Mouse (Mus musculus): ENCODE results near the gene Mast2. TPM values are rescaled to one million over a fixed set of nuclear protein-coding genes. Genes with fewer than 3 reads are reported as not detected.

Gene Mast2
- total RNA-seq (2015) (22.1 and 28.7 TPM in 2 replicates), total RNA-seq (2017) (10.5 and 11.7 TPM in 2 replicates)

DNA sequence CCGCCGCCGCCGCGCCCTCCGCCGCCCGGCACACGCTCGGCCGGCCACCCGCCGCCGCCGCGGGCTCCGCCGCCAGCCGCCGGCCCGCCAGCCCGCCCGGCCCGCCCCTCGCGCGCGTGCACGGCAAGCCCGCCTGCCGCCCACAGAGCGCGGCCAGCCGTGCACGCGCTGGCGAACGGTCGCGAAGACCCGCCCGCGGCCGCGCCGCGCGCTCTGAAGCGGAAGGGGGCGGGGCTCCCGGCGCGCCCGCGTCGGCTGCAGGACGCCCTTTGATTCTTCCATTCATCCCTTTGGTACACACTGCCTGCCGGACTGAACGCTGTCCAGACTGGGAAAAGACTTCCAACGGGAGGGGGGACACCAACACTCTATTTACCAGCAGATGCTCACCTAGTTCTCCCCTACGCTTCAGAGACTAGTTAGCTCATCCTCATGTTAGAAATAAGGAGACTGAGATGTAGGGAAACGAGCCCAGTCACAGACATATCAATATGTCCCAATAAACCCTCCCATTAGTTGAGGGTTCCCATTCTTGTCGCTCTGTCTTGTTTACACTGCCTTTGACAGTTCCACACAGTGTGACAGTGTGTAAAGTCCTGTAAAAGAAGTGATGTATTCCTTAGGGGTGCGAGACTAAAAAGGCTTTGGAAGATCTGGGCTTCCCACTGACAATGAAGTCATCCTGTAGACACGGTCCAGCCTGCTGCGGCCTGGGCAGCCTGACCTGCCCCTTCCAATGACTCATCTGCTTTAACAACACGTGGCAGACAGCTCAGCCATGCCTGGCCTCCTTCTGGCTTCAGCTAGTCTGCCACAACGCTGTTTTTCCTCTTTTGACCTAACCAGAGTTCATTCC, at the start of gene Mast2:
Gene Mast2, minus strand, starts transcription at position 58 of the 856 bp plus-strand sequence.
- ATAC-seq (ENCODE audit: poor library complexity, severe bottlenecking): peak; percentile 94

- peak; percentile 97 for ATAC-seq (ENCODE audit: poor library complexity, severe bottlenecking)
These were observed 43.6 kb upstream of the Mast2 start, which contains the start of gene Ipp for GRCm38 (mm10) chr4:116507425-116508218. Gene Ipp, plus strand, starts transcription at chr4:116507549.

GRCm38 (mm10) chr4:116506886-116507424, 43.0 kb upstream of the Mast2 start:
- no peak for ATAC-seq (ENCODE audit: poor library complexity, severe bottlenecking)

GRCm38 (mm10) chr4:116499978-116500377, 36.0 kb upstream of the Mast2 start:
- no peak for ATAC-seq (ENCODE audit: poor library complexity, severe bottlenecking)

- ATAC-seq (ENCODE audit: poor library complexity, severe bottlenecking): no peak
These were observed 29.7 kb upstream of the Mast2 start for GRCm38 (mm10) chr4:116493646-116494045.

DNA sequence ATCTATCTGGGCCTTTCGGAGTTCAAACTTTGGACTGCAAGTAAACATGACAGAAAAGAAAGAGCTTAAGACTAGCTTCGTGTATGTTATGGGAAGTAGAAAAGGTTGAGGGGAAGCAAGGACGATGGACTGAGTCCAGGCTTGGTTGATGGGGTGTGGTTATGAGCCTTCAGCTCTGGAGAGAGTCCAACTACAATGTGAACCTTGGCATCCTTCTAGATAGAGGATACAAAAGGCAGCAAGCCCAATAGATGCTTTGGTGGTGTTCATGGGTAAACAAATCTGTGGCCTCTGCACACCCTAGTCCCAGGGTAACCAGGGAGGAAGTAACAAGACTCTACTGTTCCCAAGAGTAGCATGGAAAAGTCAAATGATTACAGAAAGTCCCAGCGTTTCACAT, 28.5 kb upstream of the Mast2 start:
- ATAC-seq (ENCODE audit: poor library complexity, severe bottlenecking): no peak

GRCm38 (mm10) chr4:116491886-116492285, 27.9 kb upstream of the Mast2 start:
- no peak for ATAC-seq (ENCODE audit: poor library complexity, severe bottlenecking)

GRCm38 (mm10) chr4:116491119-116491536, 27.1 kb upstream of the Mast2 start:
- ATAC-seq (ENCODE audit: poor library complexity, severe bottlenecking): no peak

- no peak for ATAC-seq (ENCODE audit: poor library complexity, severe bottlenecking)
These were observed 19.5 kb upstream of the Mast2 start for GRCm38 (mm10) chr4:116483476-116483875.

GRCm38 (mm10) chr4:116481322-116481721, 17.3 kb upstream of the Mast2 start:
- no peak for ATAC-seq (ENCODE audit: poor library complexity, severe bottlenecking)

- ATAC-seq (ENCODE audit: poor library complexity, severe bottlenecking): peak; percentile 24
These were observed 505 bp downstream of the Mast2 start for GRCm38 (mm10) chr4:116463231-116464125.

GRCm38 (mm10) chr4:116461943-116462342, 2.0 kb downstream of the Mast2 start:
- no peak for ATAC-seq (ENCODE audit: poor library complexity, severe bottlenecking)

GRCm38 (mm10) chr4:116451553-116451952, 12.4 kb downstream of the Mast2 start:
- ATAC-seq (ENCODE audit: poor library complexity, severe bottlenecking): no peak

DNA sequence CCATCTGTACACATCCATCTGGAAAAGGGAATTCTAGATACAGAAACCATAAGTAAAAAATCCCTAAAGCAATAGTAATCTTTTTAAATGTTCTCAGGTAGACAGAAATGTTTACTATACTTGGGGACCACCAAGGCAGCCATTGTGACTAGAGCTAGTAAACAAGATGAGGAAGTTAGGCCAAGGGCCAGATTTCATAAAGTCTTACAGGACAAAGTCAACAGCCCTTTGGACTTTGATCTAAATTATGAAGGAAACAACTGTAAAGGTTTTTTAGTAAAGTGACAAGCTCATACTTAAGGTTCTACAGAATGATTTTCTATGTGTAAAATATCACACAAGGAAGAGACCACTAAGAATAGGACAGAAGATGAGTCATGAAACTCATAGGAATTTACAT, 14.0 kb downstream of the Mast2 start:
- no peak for ATAC-seq (ENCODE audit: poor library complexity, severe bottlenecking)

GRCm38 (mm10) chr4:116448673-116449072, 15.3 kb downstream of the Mast2 start:
- ATAC-seq (ENCODE audit: poor library complexity, severe bottlenecking): peak; percentile 64; the same call in 1 of the 2 replicates

GRCm38 (mm10) chr4:116439383-116439782, 24.6 kb downstream of the Mast2 start:
- ATAC-seq (ENCODE audit: poor library complexity, severe bottlenecking): no peak

DNA sequence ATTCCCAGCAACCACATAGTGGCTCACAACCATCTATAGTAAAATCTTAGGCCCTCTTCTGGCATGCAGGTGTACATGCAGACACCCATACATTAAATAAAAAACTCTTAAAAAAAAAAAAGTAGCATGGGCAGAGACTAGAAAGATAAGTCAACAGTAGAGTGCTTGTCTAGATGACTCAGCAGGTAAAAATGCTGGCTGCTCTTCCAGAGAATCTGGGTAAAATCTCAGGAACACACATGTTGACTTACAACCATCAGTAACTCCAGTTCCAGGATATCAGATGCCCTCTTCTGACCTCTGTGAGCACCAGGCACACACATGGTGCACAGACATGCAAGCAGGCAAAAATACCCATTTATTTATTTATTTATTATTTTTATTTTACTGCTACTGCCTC, 25.4 kb downstream of the Mast2 start:
- ATAC-seq (ENCODE audit: poor library complexity, severe bottlenecking): no peak

DNA sequence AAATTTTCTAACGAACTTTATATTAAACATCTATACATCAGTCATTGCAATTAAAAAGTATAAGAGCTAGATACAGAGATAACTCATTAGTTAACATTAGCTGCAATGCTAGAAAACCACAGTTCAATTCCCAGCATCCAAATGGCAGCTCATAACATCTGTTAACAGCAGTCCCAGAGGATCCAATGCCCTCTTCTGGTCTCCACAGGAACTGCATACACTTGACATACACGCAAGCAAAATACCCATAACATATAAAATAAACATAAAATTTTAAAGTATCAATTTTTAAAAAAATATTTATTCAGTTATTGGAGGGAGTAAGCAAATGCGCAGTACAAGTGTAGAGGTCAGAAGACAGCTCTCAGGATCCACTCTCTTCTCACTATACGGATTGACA, 28.4 kb downstream of the Mast2 start:
- no peak for ATAC-seq (ENCODE audit: poor library complexity, severe bottlenecking)

DNA sequence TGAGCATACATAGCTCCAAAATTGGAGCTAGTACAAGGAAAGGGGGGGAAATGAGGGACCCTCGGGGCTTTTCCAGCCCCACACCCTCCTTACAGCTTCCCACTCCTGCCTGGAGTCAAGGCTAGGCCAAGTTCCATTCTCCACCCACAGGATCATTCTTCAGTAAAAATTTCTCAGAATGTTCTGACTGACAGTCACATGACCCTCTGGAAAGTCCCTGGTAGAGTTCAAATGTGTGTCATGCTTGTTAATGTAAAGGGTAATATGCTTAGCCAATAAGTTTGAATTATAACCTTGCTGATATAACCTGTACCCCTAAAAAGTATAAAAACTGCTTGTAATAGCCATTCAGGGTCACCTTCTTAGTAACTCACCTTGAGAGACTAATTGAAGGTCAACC, 41.8 kb downstream of the Mast2 start:
- no peak for ATAC-seq (ENCODE audit: poor library complexity, severe bottlenecking)

GRCm38 (mm10) chr4:116421170-116421569, 42.8 kb downstream of the Mast2 start:
- ATAC-seq (ENCODE audit: poor library complexity, severe bottlenecking): no peak

Data from megakaryocyte, adult 5-6 weeks (primary cell).